Mouse (Mus musculus) CD8-positive naive resting alpha-beta T cell, adult 2 months (primary cell): ENCODE measurements around the gene Ndufb6.
A peak's percentile ranks its signal among the peaks of the same experiment; 100 is the strongest.
"Not testable (repeated sequence)": the region's sequence is repeated elsewhere in the genome, so short reads cannot be mapped to it uniquely, and the experiment has no call there.

Experiments
- DNase-seq, 2 experiments: peaks; one replicate each; pipeline ENCODE4 v3.0.0; 2022; ENCODE audit warnings: low read depth in 2 of 2, low spot score in 2 of 2

Gene Ndufb6

GRCm38 (mm10) chr4:40279276-40279900 is at the start of gene Ndufb6:
Gene Ndufb6 (minus strand): TSS chr4:40279421.
- DNase-seq, result peak; percentile 86 to 91

DNA sequence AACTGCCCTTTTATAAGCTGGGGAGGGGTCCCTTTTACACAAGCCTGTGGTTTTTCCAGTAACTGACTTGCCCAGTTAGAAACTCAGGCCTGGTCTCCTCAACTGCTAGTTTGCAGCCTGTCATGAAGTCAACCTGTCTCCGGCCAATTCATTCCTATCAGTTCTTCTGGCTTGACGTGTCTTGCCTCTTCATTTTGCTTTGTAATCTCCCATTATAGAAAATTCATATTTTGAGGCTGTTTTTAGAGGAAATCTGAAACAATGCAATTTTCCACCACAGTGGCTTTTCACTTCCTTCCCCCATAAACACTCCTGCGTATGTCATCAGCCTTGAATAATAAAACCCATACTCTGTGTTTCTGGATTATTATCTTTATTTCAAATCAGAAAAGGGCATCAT is 47.9 kb upstream of the Ndufb6 start:
- no peak for DNase-seq

DNA sequence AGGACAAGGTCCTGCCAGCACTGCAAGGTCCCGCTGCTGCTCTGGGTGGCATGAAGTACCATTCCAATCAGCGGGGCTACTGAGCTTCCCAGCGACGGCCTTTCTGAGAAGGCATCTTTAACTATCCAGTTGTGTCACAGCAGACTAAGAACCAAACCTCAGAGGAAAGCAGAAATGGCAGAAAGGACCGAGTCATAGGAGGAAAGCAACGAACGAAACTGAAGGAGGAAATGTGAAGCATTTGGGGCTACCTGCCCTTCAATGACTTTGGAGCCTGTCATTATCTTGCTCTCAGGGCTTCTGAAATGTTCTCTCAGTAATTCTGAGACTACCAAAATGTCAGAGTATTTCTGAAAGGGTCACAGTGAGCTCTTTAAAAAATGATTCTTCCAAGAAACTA is 45.4 kb upstream of the Ndufb6 start:
- no peak for DNase-seq

DNA sequence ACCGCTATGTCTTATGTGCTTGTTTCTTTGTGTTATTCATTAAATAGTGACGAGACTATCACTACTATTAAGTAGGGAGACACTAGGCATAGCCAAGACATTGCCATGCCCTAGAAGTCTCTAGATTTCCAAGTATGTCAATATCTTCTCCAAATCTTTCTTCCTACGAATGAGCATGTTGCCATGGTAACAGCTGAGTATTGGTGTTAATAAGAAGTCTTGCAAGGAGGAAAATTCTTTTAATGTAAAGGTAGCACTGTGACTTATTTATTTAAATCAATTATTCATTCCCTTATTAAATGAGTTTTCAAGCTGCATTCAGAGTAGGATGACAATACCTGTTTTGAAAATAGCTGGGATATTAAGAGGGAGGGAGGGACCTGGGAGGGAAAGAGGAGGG is 38.2 kb upstream of the Ndufb6 start:
- DNase-seq, result no peak

- no peak for DNase-seq
Measured at GRCm38 (mm10) chr4:40313026-40313425, 33.8 kb upstream of the Ndufb6 start.

DNA sequence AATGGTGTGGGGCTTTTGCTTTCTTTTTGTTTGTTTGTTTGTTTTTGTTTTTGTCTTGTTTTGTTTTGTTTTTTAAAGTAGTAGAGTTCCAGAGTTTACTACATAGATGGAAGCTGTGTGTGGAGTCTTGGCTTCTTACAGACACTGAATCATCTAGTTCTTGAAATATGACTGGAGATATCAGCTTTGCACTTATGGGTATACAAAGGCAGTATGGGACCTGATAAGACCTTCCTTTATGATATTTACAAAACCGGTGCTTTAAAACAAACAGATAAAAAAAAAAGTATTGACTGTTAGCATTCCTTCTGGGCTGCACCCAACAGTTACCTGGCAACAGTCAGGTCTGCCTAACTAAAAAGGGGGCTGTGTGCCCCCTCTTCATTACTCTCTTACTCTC is 33.0 kb upstream of the Ndufb6 start:
- DNase-seq, result no peak

DNA sequence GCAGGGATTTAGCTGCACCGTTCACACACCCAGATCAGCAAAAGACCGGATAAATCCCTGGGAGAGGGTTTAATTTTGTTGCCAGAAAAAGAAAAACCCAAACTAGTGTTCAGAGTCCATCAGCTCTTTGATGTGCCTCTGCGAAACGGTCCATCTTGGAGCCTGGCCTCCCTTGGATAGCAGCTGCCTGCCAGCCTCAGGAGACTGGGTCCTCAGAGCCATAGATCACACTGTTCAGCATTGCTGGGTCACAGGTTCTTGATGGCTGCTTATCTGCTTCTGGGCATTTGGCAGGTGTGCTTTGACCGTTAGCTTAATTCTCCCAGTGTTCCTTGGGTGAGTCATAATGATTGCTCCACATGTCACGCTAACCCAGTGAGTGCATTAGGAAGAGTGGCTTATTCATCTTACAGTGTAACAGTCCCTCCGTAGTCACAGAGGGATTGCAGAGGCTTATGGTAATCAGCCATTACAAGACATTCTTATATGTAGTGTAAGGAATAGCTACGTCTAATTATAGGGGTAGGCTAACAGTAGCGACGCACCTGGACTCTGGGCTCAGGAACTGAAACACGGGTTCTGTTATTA is 31.7 kb upstream of the Ndufb6 start:
- no peak for DNase-seq

DNA sequence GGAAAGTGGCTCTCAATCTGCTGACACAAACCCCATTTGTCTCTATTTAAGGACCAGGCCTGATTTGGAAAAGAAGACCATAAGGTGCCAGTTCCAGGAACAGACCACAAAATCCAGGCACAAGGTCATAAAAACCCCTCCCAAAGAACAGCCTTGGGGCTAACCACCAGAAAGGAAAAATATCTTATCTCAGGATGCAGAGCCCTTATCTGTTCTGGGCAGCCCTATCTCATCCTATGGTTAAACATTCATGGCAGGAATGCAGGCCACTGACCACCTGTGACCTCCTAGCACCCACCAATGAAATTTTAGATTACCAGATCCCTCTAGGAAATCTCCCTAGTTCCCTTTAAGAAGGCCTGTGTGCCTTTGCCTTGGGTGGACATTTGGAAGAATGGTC is 30.5 kb upstream of the Ndufb6 start:
- no peak for DNase-seq

GRCm38 (mm10) chr4:40302445-40303125 is 23.4 kb upstream of the Ndufb6 start:
- no peak for DNase-seq

DNA sequence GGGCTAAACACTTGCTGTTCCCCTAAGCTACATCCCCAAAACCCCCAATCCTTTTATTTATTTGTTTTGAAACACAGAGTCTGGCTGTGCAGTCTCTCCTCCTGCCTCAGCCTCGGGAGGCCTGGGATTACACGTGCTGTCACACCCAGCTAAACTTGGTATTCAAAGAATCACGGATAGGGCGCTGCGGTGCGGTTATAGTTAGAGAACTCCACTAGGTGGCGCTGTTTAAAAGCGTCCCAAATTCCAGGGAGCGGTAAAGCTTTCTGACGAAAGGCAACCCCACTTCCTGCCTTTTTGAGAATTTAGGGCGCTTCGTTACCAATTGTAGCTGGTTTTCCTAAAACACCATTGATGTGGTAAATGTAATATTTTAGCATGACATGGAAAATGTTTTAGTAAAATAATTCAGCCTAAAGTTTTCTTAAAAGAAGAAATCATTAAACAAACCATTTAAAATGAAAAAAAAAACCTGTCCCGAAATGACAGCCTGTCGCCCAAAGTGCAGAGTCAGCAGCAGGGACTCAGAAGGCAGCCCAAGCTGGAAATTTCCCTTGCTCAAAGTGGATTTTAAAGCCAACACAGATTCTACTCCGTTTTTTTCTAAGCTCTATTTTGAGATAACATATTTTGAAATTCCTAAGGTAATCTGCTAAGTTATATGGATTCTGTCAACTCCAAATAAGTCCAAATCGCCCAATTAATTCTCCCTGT is 22.0 kb upstream of the Ndufb6 start:
- peak; percentile 47 to 58 for DNase-seq

DNA sequence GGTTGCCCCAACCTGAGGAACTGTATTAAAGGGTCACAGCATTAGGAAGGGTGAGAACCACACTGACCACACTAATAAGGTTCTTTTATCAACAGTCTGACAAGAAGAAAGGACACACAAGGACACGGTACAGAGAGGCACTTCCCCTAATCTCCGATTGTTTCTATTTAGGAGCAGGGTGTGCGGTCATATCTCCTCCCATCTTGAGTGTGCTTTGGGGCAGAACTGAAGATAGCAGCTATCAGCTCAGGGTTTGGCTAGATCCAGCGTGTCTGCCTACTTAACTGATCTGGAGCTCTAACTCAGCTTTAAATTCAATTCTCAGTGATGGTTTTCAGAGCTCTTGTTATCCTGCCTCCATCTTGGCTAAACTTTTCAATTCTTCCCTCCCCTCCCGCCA is 19.9 kb upstream of the Ndufb6 start:
- no peak for DNase-seq

- DNase-seq, result not testable (repeated sequence)
Measured at GRCm38 (mm10) chr4:40291511-40291910, 12.3 kb upstream of the Ndufb6 start.

DNA sequence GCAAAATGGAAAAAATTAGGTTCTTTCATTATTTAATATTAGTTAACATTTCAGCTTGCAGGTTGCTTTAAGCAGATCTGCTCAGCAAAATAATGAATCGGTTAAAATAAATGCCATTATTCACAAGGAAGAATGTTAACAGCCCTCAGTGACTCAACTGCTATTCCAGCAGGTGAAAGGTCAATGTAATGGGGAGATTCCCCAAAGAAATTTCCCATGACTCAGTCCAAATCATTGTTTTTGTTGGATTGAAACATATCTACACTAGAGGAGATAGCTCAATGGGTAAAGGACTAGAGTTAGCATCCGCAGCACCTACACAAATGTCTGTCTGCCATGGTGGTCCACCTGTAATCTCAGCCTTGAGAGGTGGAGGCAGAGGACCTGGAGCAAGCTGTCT is 9.8 kb upstream of the Ndufb6 start:
- DNase-seq, result no peak

- DNase-seq, result no peak
Measured at GRCm38 (mm10) chr4:40287415-40287814, 8.2 kb upstream of the Ndufb6 start.

GRCm38 (mm10) chr4:40285582-40285981 is 6.4 kb upstream of the Ndufb6 start:
- peak; percentile 74 to 80 for DNase-seq

DNA sequence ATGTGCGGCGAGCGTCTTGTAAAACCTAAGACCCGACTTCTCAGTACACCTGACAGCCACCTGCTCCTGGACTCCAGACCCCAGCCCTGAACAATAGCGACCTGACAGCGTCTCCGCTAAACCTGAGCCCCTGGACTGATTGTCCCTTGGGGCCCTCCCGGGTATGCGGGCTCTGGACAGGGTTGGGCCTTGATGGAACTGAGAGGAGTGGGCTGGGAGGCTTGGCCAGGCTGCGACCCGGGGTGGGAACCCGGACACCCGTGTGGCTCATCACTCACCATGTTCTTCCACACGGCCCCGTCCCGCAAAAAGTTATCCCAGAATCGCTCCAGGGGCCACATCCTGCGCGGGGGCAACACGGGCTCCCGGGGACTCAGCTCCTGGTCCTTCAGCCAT is 343 bp downstream of the Ndufb6 start:
- peak; percentile 3 to 6 for DNase-seq

- DNase-seq, result peak; percentile 87 to 91
Measured at GRCm38 (mm10) chr4:40269430-40270032, 9.7 kb downstream of the Ndufb6 start, which contains the start of the genes Smim27 and Topors. Gene Smim27 (plus strand): TSS chr4:40269579. Gene Topors (minus strand): TSS chr4:40269850.

DNA sequence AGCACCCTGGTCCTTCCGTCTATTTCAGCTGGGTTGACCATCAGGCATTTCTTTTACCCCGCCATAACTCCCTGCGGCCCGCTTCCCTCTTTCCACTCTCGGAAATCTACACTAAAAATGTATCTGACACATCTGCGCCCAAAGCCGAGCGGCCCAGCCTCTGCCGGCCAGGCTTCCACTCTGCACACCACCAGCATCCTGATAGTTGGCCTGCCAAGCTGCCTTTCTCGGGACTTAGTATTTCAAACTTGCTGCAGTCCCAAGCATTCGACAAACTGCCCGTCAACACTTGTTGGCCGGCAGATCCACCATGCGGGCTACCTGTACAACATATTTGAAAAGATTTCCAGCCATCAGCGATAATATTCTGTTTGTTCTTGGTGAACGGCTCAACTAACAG is 10.4 kb downstream of the Ndufb6 start:
- DNase-seq, result no peak

DNA sequence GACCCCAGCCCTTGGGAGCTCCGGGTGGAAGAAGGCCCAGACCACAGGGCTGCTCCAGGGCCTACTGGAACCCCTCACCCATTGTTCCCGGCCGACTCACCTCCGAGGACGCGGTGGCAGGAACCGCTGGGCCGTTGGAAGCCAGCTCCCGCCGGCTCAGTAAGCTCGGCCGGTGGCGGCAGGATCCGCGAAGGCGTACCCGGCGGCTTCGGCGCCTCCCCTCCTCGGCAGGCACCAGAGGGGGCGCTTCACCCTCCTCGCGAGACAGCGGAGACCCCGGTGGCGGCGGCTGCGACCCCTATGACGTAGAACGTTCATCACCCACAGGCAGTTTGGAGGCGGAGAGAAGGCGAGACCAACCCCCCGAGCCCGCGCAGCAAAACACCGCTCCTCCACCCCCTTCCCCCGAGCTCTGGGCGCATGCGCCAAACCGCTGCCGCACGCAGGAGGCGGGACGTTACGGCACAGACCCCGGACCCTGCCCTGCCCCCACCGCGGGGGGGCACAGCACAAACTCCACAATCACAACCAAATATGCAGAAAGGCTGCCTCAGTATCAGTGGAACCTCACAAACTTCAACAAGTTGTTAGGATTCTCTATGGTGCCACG is 10.9 kb downstream of the Ndufb6 start:
- peak; percentile 82 to 89 for DNase-seq

- DNase-seq, result no peak
Measured at GRCm38 (mm10) chr4:40267681-40268080, 11.5 kb downstream of the Ndufb6 start.

DNA sequence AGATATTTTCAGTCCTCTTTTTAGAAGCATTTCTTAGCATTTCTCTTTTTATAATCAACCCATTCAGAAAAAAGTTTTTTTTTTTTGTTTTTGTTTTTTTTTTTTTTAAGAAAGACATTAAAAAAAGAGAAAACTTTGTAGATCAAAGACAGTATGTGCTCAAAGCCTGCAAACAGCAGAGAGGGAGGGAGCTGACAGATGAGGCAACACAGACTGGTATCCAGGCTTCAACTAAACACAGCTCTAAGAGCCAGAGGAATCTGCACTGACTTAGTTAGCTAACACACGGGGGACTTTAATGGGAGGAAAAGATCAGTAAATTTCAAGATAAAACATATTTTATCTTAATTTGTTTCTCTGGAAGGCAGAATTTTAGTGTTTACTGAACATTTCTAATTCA is 14.9 kb downstream of the Ndufb6 start:
- no peak for DNase-seq
